Mouse (Mus musculus): ENCODE measurements around the gene Rep15.
A peak's percentile ranks its signal among the peaks of the same experiment; 100 is the strongest.

Rep15 gene

GRCm38 (mm10) chr6:147062034-147062433 is 29.6 kb downstream of the Rep15 start:
- Histone ChIP-seq H3K36me3 (ENCODE audit: insufficient read depth, low read length) (peaks cover 78% of the 10 kb centered on the region), H3K4me1 (replicated peaks; ENCODE audit: low read depth, low read length) (0 out of 2 replicates have a peak, but pooled peaks cover 4% of the 10 kb centered on the region), H3K9me3 (ENCODE audit: low read length) (no peaks in the 10 kb centered on the region), H3K27me3 (ENCODE audit: insufficient read depth, low read length) (no peaks in the 10 kb centered on the region), H3K4me3 (replicated peaks; ENCODE audit: low read length) (no peak overlapping the region)
- no peak for TF ChIP-seq NANOG (IDR thresholded peaks at IDR 0.05; ENCODE audit: borderline replicate concordance, low read length)
- TF ChIP-seq POU5F1 (IDR thresholded peaks at IDR 0.05; ENCODE audit: borderline replicate concordance, low read length): no peak
- TF ChIP-seq CTCF (conservative IDR thresholded peaks at IDR 0.05; ENCODE audit: low read length): no peak

GRCm38 (mm10) chr6:147062694-147063093 is 30.3 kb downstream of the Rep15 start:
- TF ChIP-seq CTCF (conservative IDR thresholded peaks at IDR 0.05; ENCODE audit: low read length): no peak

GRCm38 (mm10) chr6:147064226-147064943 is 32.0 kb downstream of the Rep15 start:
- H3K4me3 ChIP-seq (replicated peaks; ENCODE audit: low read length): no peak overlapping the region
- no peaks in the 10 kb centered on the region for H3K27me3 ChIP-seq (ENCODE audit: insufficient read depth, low read length)
- no peak for TF ChIP-seq CTCF (conservative IDR thresholded peaks at IDR 0.05; ENCODE audit: low read length)
- TF ChIP-seq NANOG (IDR thresholded peaks at IDR 0.05; ENCODE audit: borderline replicate concordance, low read length): no peak
- TF ChIP-seq POU5F1 (IDR thresholded peaks at IDR 0.05; ENCODE audit: borderline replicate concordance, low read length): no peak
- no peaks in the 10 kb centered on the region for H3K9me3 ChIP-seq (ENCODE audit: low read length)
- H3K4me1 ChIP-seq (replicated peaks; ENCODE audit: low read depth, low read length): peaks cover 3% of the 10 kb centered on the region; the same call in 1 of the 2 replicates
- H3K36me3 ChIP-seq (ENCODE audit: insufficient read depth, low read length): peaks cover 82% of the 10 kb centered on the region

More at GRCm38 (mm10) chr6:147062694-147063093, 30.3 kb downstream of the Rep15 start:
- Histone ChIP-seq H3K36me3 (ENCODE audit: insufficient read depth, low read length) (peaks cover 78% of the 10 kb centered on the region), H3K9me3 (ENCODE audit: low read length) (no peaks in the 10 kb centered on the region), H3K4me1 (replicated peaks; ENCODE audit: low read depth, low read length) (0 out of 2 replicates have a peak, but pooled peaks cover 4% of the 10 kb centered on the region), H3K27me3 (ENCODE audit: insufficient read depth, low read length) (no peaks in the 10 kb centered on the region), H3K4me3 (replicated peaks; ENCODE audit: low read length) (no peak overlapping the region)

GRCm38 (mm10) chr6:147064944-147065261 is 32.5 kb downstream of the Rep15 start:
- Histone ChIP-seq H3K4me3 (replicated peaks; ENCODE audit: low read length) (no peak overlapping the region), H3K27me3 (ENCODE audit: insufficient read depth, low read length) (no peaks in the 10 kb centered on the region), H3K36me3 (ENCODE audit: insufficient read depth, low read length) (peaks cover 84% of the 10 kb centered on the region), H3K9me3 (ENCODE audit: low read length) (no peaks in the 10 kb centered on the region), H3K4me1 (replicated peaks; ENCODE audit: low read depth, low read length) (peaks cover 8% of the 10 kb centered on the region)
- no peak for TF ChIP-seq POU5F1 (IDR thresholded peaks at IDR 0.05; ENCODE audit: borderline replicate concordance, low read length)
- no peak for TF ChIP-seq NANOG (IDR thresholded peaks at IDR 0.05; ENCODE audit: borderline replicate concordance, low read length)
- TF ChIP-seq CTCF (conservative IDR thresholded peaks at IDR 0.05; ENCODE audit: low read length): no peak

- peaks cover 33% of the 10 kb centered on the region for H3K36me3 ChIP-seq (ENCODE audit: insufficient read depth, low read length)
- TF ChIP-seq CTCF (conservative IDR thresholded peaks at IDR 0.05; ENCODE audit: low read length): no peak
- H3K9me3 ChIP-seq (ENCODE audit: low read length): no peaks in the 10 kb centered on the region
- H3K4me3 ChIP-seq (replicated peaks; ENCODE audit: low read length): no peak overlapping the region
- H3K4me1 ChIP-seq (replicated peaks; ENCODE audit: low read depth, low read length): peaks cover 63% of the 10 kb centered on the region
- H3K27me3 ChIP-seq (ENCODE audit: insufficient read depth, low read length): no peaks in the 10 kb centered on the region
These were observed 43.5 kb downstream of the Rep15 start for GRCm38 (mm10) chr6:147075808-147076387.

- Histone ChIP-seq H3K27me3 (ENCODE audit: insufficient read depth, low read length) (no peaks in the 10 kb centered on the region), H3K9me3 (ENCODE audit: low read length) (no peaks in the 10 kb centered on the region), H3K4me1 (replicated peaks; ENCODE audit: low read depth, low read length) (peaks cover 59% of the 10 kb centered on the region), H3K36me3 (ENCODE audit: insufficient read depth, low read length) (peaks cover 27% of the 10 kb centered on the region), H3K4me3 (replicated peaks; ENCODE audit: low read length) (no peak overlapping the region)
- no peak for TF ChIP-seq POU5F1 (IDR thresholded peaks at IDR 0.05; ENCODE audit: borderline replicate concordance, low read length)
- TF ChIP-seq NANOG (IDR thresholded peaks at IDR 0.05; ENCODE audit: borderline replicate concordance, low read length): no peak
- TF ChIP-seq CTCF (conservative IDR thresholded peaks at IDR 0.05; ENCODE audit: low read length): no peak
These were observed 44.5 kb downstream of the Rep15 start for GRCm38 (mm10) chr6:147076878-147077277.

GRCm38 (mm10) chr6:147079919-147080318 is 47.5 kb downstream of the Rep15 start:
- Histone ChIP-seq H3K4me1 (replicated peaks; ENCODE audit: low read depth, low read length) (peaks cover 58% of the 10 kb centered on the region), H3K9me3 (ENCODE audit: low read length) (no peaks in the 10 kb centered on the region), H3K27me3 (ENCODE audit: insufficient read depth, low read length) (no peaks in the 10 kb centered on the region), H3K36me3 (ENCODE audit: insufficient read depth, low read length) (peaks cover 10% of the 10 kb centered on the region), H3K4me3 (replicated peaks; ENCODE audit: low read length) (peak overlapping the region; percentile 18)
- no peak for TF ChIP-seq NANOG (IDR thresholded peaks at IDR 0.05; ENCODE audit: borderline replicate concordance, low read length)
- no peak for TF ChIP-seq POU5F1 (IDR thresholded peaks at IDR 0.05; ENCODE audit: borderline replicate concordance, low read length)
- TF ChIP-seq CTCF (conservative IDR thresholded peaks at IDR 0.05; ENCODE audit: low read length): no peak
